Mouse (Mus musculus) liver, embryonic 16.5 days (tissue): ENCODE data around the gene Snx22. TPM values are rescaled to one million over a fixed set of nuclear protein-coding genes. Genes with fewer than 3 reads are reported as not detected.

Experiments used
- polyA plus RNA-seq: library from polyadenylated mRNA; unstranded; fragments of >200 nt; fragmentation: Nextera tagmentation; extraction: Ambion mirVana; gene quantifications from 2 replicates; pipeline ENCODE4 v1.2.1, GENCODE M21; 2015

Gene Snx22
- polyA plus RNA-seq, 1 experiment from 2014 or later: 30.5 TPM

Other genes starting within 250 kb of the Snx22 start
- 1.4 and 1.7 TPM in 2 replicates for gene Zfp609, start 242.2 kb downstream of the Snx22 start, polyA plus RNA-seq
- 68.3 and 78.4 TPM in 2 replicates for gene Pclaf, start 179.5 kb downstream of the Snx22 start, polyA plus RNA-seq
- 9.8 and 11.6 TPM in 2 replicates for gene Trip4, start 160.9 kb downstream of the Snx22 start, polyA plus RNA-seq
- 3.5 and 3.7 TPM in 2 replicates for gene Csnk1g1, start 160.8 kb downstream of the Snx22 start, polyA plus RNA-seq
- 412 and 425 TPM in 2 replicates for gene Ppib, start 9.5 kb downstream of the Snx22 start, polyA plus RNA-seq
- 59.6 and 63.8 TPM in 2 replicates for gene Snx1, start 56.9 kb upstream of the Snx22 start, polyA plus RNA-seq
- 110 and 129 TPM in 2 replicates for gene Ciao2a, start 56.9 kb upstream of the Snx22 start, polyA plus RNA-seq
- 32.7 and 33.7 TPM in 2 replicates for gene Dapk2, start 88.5 kb upstream of the Snx22 start, polyA plus RNA-seq